ENCODE assay signal across 15 mouse cellular contexts in genomic region chr4:110132061-110132460, GRCm38 (mm10).
DNase-seq lines count a peak whose midpoint lies in the region; ATAC-seq and TF ChIP-seq lines count a peak whose summit lies in the region.
"Had no signal": no experiment of that assay in that cellular context is flagged by ENCODE, and none has a peak within 500 bp of the region (broad histone marks: within the 10 kb centered on the region; RNA-seq: fewer than 3 reads in every experiment).

No protein-coding gene starts in this region.

- ATAC-seq in intestine, embryonic 14.5 days (replicated peaks; ENCODE audit: low FRiP score, low TSS enrichment, low read depth): no peak
- ATAC-seq in intestine, postnatal 0 days: no peak
- ATAC-seq in liver, embryonic 11.5 days (replicated peaks; ENCODE audit: low FRiP score): no peak

- no peak overlapping the region for H3K27ac ChIP-seq in intestine, embryonic 14.5 days (ENCODE audit: low read depth)
- no peak overlapping the region for H3K27ac ChIP-seq in intestine, postnatal 0 days (ENCODE audit: low read depth, low read length)
- no peak overlapping the region for H3K27ac ChIP-seq in liver, embryonic 11.5 days (ENCODE audit: low read depth, low read length)
- H3K27ac ChIP-seq: hindbrain, embryonic 12.5 days; midbrain, embryonic 10.5 days had no signal

- no peak for TF ChIP-seq CTCF in intestine, postnatal 0 days (IDR thresholded peaks at IDR 0.05; ENCODE audit: low read depth)

- H3K9ac ChIP-seq in intestine, embryonic 14.5 days (ENCODE audit: low read length): no peak overlapping the region
- no peak overlapping the region for H3K9ac ChIP-seq in intestine, postnatal 0 days (ENCODE audit: low read depth, low read length)
- no peak overlapping the region for H3K9ac ChIP-seq in liver, embryonic 11.5 days (ENCODE audit: low read depth, low read length)
- H3K9ac ChIP-seq: heart, embryonic 12.5 days; hindbrain, embryonic 12.5 days had no signal

- H3K36me3 ChIP-seq in intestine, embryonic 14.5 days (ENCODE audit: control insufficient read depth, insufficient read depth, low read length): no peaks in the 10 kb centered on the region
- no peaks in the 10 kb centered on the region for H3K36me3 ChIP-seq in intestine, postnatal 0 days (ENCODE audit: control insufficient read depth, insufficient read depth)
- no peaks in the 10 kb centered on the region for H3K36me3 ChIP-seq in liver, embryonic 11.5 days (ENCODE audit: control insufficient read depth, insufficient read depth, low read length)
- H3K36me3 ChIP-seq: heart, embryonic 12.5 days; hindbrain, embryonic 12.5 days; midbrain, embryonic 10.5 days had no signal

- no peak overlapping the region for H3K4me3 ChIP-seq in intestine, embryonic 14.5 days (ENCODE audit: low read depth, low read length)
- H3K4me3 ChIP-seq in intestine, postnatal 0 days (ENCODE audit: low read depth, low read length): no peak overlapping the region
- H3K4me3 ChIP-seq in liver, embryonic 11.5 days (ENCODE audit: low read depth, low read length): no peak overlapping the region
- H3K4me3 ChIP-seq: heart, embryonic 12.5 days; hindbrain, embryonic 12.5 days; midbrain, embryonic 10.5 days had no signal

- peaks cover 8% of the 10 kb centered on the region for H3K4me1 ChIP-seq in intestine, embryonic 14.5 days (replicated peaks; ENCODE audit: control insufficient read depth, insufficient read depth, low read length)
- no peaks in the 10 kb centered on the region for H3K4me1 ChIP-seq in intestine, postnatal 0 days (replicated peaks; ENCODE audit: control insufficient read depth, insufficient read depth, low read length)
- H3K4me1 ChIP-seq in liver, embryonic 11.5 days (replicated peaks; ENCODE audit: control insufficient read depth, insufficient read depth, low read length): no peaks in the 10 kb centered on the region

- H3K27me3 ChIP-seq in intestine, embryonic 14.5 days (replicated peaks; ENCODE audit: control insufficient read depth, insufficient read depth, low read length): no peaks in the 10 kb centered on the region
- no peaks in the 10 kb centered on the region for H3K27me3 ChIP-seq in intestine, postnatal 0 days (replicated peaks; ENCODE audit: control insufficient read depth, insufficient read depth, low read length)
- H3K27me3 ChIP-seq in liver, embryonic 11.5 days (replicated peaks; ENCODE audit: control insufficient read depth, insufficient read depth, low read length): no peaks in the 10 kb centered on the region
- H3K27me3 ChIP-seq: heart, embryonic 12.5 days; hindbrain, embryonic 12.5 days had no signal

- WGBS in intestine, embryonic 14.5 days: 39% methylated on average over 4 of the region's 4 CpGs
- 47% methylated on average over 4 of the region's 4 CpGs for WGBS in intestine, postnatal 0 days
- WGBS in liver, embryonic 11.5 days: 49% methylated on average over 4 of the region's 4 CpGs

- peak; percentile 60 for DNase-seq in intestine, embryonic 14.5 days (ENCODE audit: low spot score)
- peak; percentile 6 for DNase-seq in 416B (ENCODE audit: low read depth)
- DNase-seq in NIH3T3 (ENCODE audit: low read depth): peak; percentile 75
- peak; percentile 68 for DNase-seq in forelimb bud, embryonic 11.5 days (ENCODE audit: low read depth, low spot score)
- no peak for DNase-seq in liver, embryonic 11.5 days (ENCODE audit: low spot score)
- DNase-seq in cerebellum, adult 9-11 months: no peak
- DNase-seq: adrenal gland, postnatal 36 days; gastrocnemius, postnatal 36 days; kidney, adult 11 months; liver; thymus, postnatal 4 days had no signal

- no peaks in the 10 kb centered on the region for H3K9me3 ChIP-seq in intestine, embryonic 14.5 days (ENCODE audit: control insufficient read depth, low read length)
- no peaks in the 10 kb centered on the region for H3K9me3 ChIP-seq in intestine, postnatal 0 days (ENCODE audit: control insufficient read depth)
- H3K9me3 ChIP-seq in liver, embryonic 11.5 days (ENCODE audit: control insufficient read depth, low read length): no peaks in the 10 kb centered on the region
- H3K9me3 ChIP-seq: heart, embryonic 12.5 days; hindbrain, embryonic 12.5 days; midbrain, embryonic 10.5 days had no signal

- H3K4me2 ChIP-seq in intestine, embryonic 14.5 days (ENCODE audit: low read length): no peak overlapping the region
- no peak overlapping the region for H3K4me2 ChIP-seq in intestine, postnatal 0 days (replicated peaks; ENCODE audit: low read depth)
- H3K4me2 ChIP-seq in liver, embryonic 11.5 days: no peak overlapping the region
- H3K4me2 ChIP-seq: heart, embryonic 12.5 days; hindbrain, embryonic 12.5 days had no signal

Comparison
In these comparisons a context has a peak if more than half of its experiments do, and no peak if none do; other contexts are left out.
1. DNase-seq: peak in intestine, embryonic 14.5 days (single experiment), 416B (single experiment), NIH3T3 (single experiment) and forelimb bud, embryonic 11.5 days (single experiment); none in liver, embryonic 11.5 days (single experiment) and cerebellum, adult 9-11 months (single experiment).